Mouse (Mus musculus): ENCODE results near the gene Tmem117. TPM values are rescaled to one million over a fixed set of nuclear protein-coding genes. Genes with fewer than 3 reads are reported as not detected.

Gene Tmem117
- polyA plus RNA-seq, 1 experiment = 1.3 TPM

DNA sequence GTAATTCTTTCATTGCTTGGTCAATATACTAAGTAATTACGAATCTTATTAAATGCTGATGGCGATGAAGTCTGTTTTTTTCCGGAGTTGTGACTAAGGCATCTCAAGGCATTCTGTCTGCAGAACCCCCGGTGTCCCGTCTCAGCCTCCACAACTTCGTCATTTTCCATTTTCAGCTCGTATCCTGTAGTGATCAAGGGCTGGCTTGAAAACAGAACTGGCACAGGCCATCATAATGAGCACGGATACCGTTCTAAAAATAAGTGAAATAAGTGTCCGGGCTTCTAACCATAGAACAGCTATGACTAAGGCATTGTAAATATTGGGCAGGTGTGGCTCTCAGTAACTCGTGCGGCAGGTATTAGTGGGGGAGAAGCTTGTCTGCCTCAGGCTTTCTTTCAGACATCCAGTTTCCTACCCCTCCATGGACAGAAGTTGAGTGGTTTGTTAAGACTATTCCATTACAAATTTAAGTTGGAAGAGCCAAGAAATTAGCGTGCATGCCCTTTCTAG is 26.8 kb downstream of the Tmem117 start:
- Histone ChIP-seq H3K4me3 (replicated peaks; ENCODE audit: extremely low read depth, low read depth, low read length) (no peak overlapping the region), H3K4me1 (ENCODE audit: control insufficient read depth, insufficient read depth, low read length) (no peaks in the 10 kb centered on the region; the same call in 1 of the 2 replicates)
- no peak for TF ChIP-seq POLR2A (IDR thresholded peaks at IDR 0.05; ENCODE audit: borderline replicate concordance, extremely low read depth, low read depth, low read length)
- TF ChIP-seq CTCF (IDR thresholded peaks at IDR 0.05; ENCODE audit: insufficient read depth, low read length) = no peak
- 67% methylated on average over 13 of the region's 13 CpGs for WGBS
- DNase-seq = no peak

DNA sequence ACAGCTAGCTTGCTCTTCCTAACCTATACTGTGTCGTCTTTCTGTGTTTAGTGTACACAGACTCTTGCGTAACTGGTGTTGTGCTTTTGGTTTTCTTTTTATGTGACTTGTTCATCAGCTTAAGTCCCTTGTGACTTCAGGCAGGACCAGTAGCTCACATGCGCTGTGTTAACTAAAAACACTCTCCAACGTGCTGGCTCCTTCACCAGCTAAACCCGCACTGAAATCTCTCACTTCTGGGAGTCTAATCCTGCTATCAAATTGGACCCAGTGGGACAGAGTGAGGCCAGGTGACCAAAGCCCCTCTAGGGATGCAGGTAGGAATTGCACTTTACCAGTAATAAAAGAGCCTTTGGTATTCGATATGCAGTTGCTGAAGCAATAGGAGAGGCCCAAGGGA is 28.9 kb downstream of the Tmem117 start:
- no peak for DNase-seq
- Histone ChIP-seq H3K4me1 (ENCODE audit: control insufficient read depth, insufficient read depth, low read length) (no peaks in the 10 kb centered on the region; the same call in 1 of the 2 replicates), H3K4me3 (replicated peaks; ENCODE audit: extremely low read depth, low read depth, low read length) (no peak overlapping the region)
- 71% methylated on average over 6 of the region's 6 CpGs for WGBS
- TF ChIP-seq POLR2A (IDR thresholded peaks at IDR 0.05; ENCODE audit: borderline replicate concordance, extremely low read depth, low read depth, low read length) (no peak), CTCF (IDR thresholded peaks at IDR 0.05; ENCODE audit: insufficient read depth, low read length) (no peak)

DNA sequence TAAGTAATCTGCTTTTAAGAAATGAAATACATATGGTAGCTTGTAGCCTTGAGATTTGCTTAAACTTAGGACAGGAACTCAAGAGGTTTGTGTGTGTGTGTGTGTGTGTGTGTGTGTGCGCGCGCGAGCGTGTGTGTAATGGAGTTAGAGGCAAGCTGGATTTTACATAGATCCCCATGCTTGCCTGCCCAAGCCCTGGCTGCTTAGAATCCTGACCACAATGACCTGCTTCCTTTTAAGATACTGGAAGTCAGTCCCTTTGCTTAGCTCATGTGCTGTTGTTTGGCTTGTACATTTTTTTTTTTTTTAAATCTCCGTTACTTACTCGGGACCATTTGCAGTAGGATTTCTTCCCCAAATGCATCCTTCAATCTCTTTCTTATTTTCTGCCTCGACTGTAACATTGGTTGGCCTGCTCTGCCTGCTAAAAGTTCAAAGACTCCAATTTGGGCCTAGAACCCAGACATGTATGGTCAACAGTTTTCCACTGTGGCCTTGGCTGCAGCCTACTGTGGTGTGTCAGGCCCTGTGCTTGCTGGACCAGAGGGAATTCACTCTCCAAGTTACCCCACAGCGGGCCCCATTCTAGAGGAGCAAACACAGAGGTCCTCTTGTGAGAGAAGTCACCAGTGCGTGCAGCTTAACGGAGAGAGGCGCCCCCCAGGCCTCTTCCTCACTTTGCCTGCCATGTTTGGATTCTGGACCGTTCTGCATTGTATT is 29.5 kb downstream of the Tmem117 start:
- TF ChIP-seq POLR2A (IDR thresholded peaks at IDR 0.05; ENCODE audit: borderline replicate concordance, extremely low read depth, low read depth, low read length) (no peak), CTCF (IDR thresholded peaks at IDR 0.05; ENCODE audit: insufficient read depth, low read length) (no peak)
- no peak for DNase-seq
- 80% methylated on average over 13 of the region's 13 CpGs for WGBS

DNA sequence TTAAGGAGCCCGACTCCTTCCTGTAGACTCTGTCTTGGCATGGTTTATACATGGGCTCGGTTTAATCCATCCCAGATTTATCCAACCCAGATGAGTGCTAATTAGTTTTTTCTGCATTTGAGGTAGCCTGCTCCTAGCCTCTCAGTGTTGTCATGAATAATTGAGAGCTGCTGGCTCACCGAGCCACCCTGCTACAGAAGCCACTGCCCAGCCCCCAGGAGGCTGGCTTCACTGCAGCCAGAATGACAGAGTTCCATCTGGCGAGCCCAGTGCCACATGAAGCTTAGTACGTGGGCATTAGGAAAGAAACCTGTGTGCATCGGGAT is 30.0 kb downstream of the Tmem117 start:
- no peak for TF ChIP-seq CTCF (IDR thresholded peaks at IDR 0.05; ENCODE audit: insufficient read depth, low read length)
- TF ChIP-seq POLR2A (IDR thresholded peaks at IDR 0.05; ENCODE audit: borderline replicate concordance, extremely low read depth, low read depth, low read length) = no peak
- no peaks in the 10 kb centered on the region; the same call in 1 of the 2 replicates for H3K4me1 ChIP-seq (ENCODE audit: control insufficient read depth, insufficient read depth, low read length)
- WGBS = 61% methylated on average over 6 of the region's 6 CpGs
- DNase-seq = no peak
- no peak overlapping the region for H3K4me3 ChIP-seq (replicated peaks; ENCODE audit: extremely low read depth, low read depth, low read length)

More for the DNA sequence above, 29.5 kb downstream of the Tmem117 start:
- H3K4me1 ChIP-seq (ENCODE audit: control insufficient read depth, insufficient read depth, low read length) = no peaks in the 10 kb centered on the region; the same call in 1 of the 2 replicates
- H3K4me3 ChIP-seq (replicated peaks; ENCODE audit: extremely low read depth, low read depth, low read length) = no peak overlapping the region

DNA sequence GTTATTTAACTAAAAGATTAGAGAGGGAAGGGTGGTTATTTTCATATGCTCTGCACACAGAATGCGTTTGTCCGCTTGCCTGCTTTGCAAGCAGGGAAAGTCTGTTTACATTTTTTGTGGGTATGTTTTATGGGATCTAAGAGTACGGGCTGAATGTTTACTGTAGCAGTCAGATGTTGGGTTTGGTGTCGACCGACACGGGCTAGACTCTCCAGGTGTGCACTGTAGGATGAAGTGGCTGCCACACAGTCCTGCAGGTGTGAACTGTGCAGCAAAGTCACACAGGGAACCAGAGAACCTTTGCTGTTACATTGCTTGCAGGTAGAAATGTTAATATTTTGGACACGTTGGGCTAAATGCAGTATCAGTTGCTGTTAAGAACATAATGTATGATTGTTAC is 31.9 kb downstream of the Tmem117 start:
- DNase-seq = no peak
- 18% methylated on average over 7 of the region's 7 CpGs for WGBS
- H3K4me1 ChIP-seq (ENCODE audit: control insufficient read depth, insufficient read depth, low read length) = no peaks in the 10 kb centered on the region; the same call in 1 of the 2 replicates
- no peak for TF ChIP-seq POLR2A (IDR thresholded peaks at IDR 0.05; ENCODE audit: borderline replicate concordance, extremely low read depth, low read depth, low read length)
- TF ChIP-seq CTCF (IDR thresholded peaks at IDR 0.05; ENCODE audit: insufficient read depth, low read length) = no peak
- no peak overlapping the region for H3K4me3 ChIP-seq (replicated peaks; ENCODE audit: extremely low read depth, low read depth, low read length)

DNA sequence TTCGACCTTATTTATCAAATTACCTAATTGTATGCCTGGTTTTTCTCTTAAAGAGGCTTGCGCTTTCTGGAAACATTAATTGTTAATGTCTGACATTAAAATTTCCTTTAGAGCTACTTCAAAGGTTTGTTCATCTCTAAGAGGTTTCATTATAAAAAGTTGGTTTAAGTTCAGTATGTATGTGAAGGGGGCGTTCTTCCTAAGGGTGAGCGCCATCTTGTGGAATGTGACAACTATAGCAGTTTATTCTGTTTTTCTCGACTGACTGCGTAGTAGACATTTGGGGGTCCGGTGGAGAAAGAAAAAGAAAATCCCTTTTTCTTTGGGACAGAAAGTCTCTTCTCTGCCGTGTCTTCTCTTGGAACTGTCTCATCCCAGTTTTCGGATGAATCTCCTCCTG is 32.4 kb downstream of the Tmem117 start:
- 15% methylated on average over 9 of the region's 9 CpGs for WGBS
- no peak for DNase-seq
- TF ChIP-seq CTCF (IDR thresholded peaks at IDR 0.05; ENCODE audit: insufficient read depth, low read length) (0 out of 2 replicates have a peak, but pooled peaks have one; percentile 2), POLR2A (IDR thresholded peaks at IDR 0.05; ENCODE audit: borderline replicate concordance, extremely low read depth, low read depth, low read length) (no peak)

DNA sequence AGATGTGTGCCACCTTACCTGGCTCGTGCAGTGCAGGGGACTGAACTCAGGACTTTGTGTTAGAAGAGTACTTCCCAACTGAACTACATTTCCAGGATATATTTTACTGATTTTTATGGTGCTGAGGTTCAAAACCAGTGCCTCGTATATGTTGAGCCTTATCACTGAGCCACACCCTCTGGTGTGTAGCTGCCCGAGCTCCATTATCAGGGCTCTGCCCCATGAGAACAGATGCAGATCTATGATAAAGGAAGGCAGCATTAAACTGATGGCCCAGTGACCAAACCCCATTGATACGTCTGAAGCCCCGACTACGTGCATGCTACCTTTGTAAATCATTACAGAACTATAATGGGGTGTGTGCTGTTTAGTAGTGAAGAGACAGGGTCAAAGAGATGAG is 35.6 kb downstream of the Tmem117 start:
- no peak for DNase-seq
- WGBS = 77% methylated on average over 6 of the region's 6 CpGs
- H3K4me3 ChIP-seq (replicated peaks; ENCODE audit: extremely low read depth, low read depth, low read length) = no peak overlapping the region
- TF ChIP-seq CTCF (IDR thresholded peaks at IDR 0.05; ENCODE audit: insufficient read depth, low read length) (no peak), POLR2A (IDR thresholded peaks at IDR 0.05; ENCODE audit: borderline replicate concordance, extremely low read depth, low read depth, low read length) (no peak)
- no peaks in the 10 kb centered on the region; the same call in 1 of the 2 replicates for H3K4me1 ChIP-seq (ENCODE audit: control insufficient read depth, insufficient read depth, low read length)

More for the DNA sequence above, 32.4 kb downstream of the Tmem117 start:
- Histone ChIP-seq H3K4me1 (ENCODE audit: control insufficient read depth, insufficient read depth, low read length) (no peaks in the 10 kb centered on the region; the same call in 1 of the 2 replicates), H3K4me3 (replicated peaks; ENCODE audit: extremely low read depth, low read depth, low read length) (no peak overlapping the region)

DNA sequence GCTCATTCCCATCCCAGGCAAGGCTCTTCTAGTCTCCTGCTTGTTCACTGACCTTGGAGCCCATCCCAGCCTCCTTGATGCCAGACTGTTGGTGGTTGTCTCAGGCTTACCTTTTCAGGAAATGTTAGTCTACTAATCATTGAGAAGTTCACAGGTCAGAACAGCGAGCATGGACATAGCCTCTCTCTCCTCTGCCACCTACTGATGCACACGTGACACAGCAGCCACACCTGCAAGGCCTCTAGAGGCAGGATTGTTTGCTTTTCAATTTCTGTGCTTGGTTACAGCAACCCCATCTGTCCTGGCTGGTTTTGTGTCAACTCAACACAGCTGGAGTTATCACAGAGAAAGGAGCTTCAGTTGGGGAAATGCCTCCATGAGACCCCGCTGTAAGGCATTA is 52.1 kb downstream of the Tmem117 start:
- Histone ChIP-seq H3K4me1 (ENCODE audit: control insufficient read depth, insufficient read depth, low read length) (no peaks in the 10 kb centered on the region), H3K4me3 (replicated peaks; ENCODE audit: extremely low read depth, low read depth, low read length) (no peak overlapping the region)
- WGBS = 46% methylated on average over 3 of the region's 3 CpGs
- TF ChIP-seq CTCF (IDR thresholded peaks at IDR 0.05; ENCODE audit: insufficient read depth, low read length) = no peak
- no peak for TF ChIP-seq POLR2A (IDR thresholded peaks at IDR 0.05; ENCODE audit: borderline replicate concordance, extremely low read depth, low read depth, low read length)
- no peak for DNase-seq

DNA sequence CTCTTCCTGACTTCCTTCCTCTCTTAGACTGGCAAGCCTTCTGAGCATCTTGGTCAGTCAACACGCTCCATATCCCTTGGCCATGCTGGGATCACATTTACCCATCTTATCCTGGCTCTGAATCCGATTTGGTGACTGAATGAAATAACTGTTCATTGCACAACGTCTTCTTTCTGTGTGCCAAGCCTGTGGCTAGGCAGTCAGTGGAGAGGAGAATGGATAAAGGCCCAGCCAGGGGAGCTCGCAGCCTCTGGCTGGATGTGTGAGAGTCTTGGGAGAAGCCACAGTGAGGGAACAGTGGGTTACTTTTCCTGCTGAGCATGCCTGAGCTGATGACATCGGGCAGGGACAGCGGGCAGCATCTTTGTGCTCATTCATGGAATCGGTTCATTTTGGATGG is 55.2 kb downstream of the Tmem117 start:
- Histone ChIP-seq H3K4me1 (ENCODE audit: control insufficient read depth, insufficient read depth, low read length) (no peaks in the 10 kb centered on the region), H3K4me3 (replicated peaks; ENCODE audit: extremely low read depth, low read depth, low read length) (no peak overlapping the region)
- WGBS = 75% methylated on average over 7 of the region's 7 CpGs
- no peak for TF ChIP-seq CTCF (IDR thresholded peaks at IDR 0.05; ENCODE audit: insufficient read depth, low read length)
- TF ChIP-seq POLR2A (IDR thresholded peaks at IDR 0.05; ENCODE audit: borderline replicate concordance, extremely low read depth, low read depth, low read length) = no peak
- DNase-seq = no peak

DNA sequence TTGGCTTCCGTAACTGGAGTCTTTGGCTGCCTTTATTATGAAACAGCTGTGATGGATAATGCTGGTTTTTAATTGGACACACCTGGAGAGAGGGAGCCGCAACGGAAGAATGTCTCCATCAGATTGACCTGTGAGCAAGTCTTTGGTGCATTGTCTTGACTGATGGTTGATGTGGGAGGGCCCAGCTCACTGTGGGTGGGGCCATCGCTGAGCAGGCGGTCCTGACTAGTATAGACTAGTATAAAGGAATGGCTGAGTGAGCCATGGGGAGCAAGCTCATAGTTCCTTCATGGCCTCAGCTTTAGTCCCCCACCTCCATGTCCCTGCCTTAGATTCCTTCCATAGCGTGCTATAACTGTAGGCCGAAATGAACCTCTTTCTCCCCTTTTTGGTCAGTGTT is 58.1 kb downstream of the Tmem117 start:
- no peak for DNase-seq
- Histone ChIP-seq H3K4me3 (replicated peaks; ENCODE audit: extremely low read depth, low read depth, low read length) (no peak overlapping the region), H3K4me1 (ENCODE audit: control insufficient read depth, insufficient read depth, low read length) (no peaks in the 10 kb centered on the region)
- 91% methylated on average over 7 of the region's 7 CpGs for WGBS
- TF ChIP-seq POLR2A (IDR thresholded peaks at IDR 0.05; ENCODE audit: borderline replicate concordance, extremely low read depth, low read depth, low read length) (no peak), CTCF (IDR thresholded peaks at IDR 0.05; ENCODE audit: insufficient read depth, low read length) (no peak)
